Mouse (Mus musculus): Measurements from ENCODE around the gene Clec12a. TPM values are rescaled to one million over a fixed set of nuclear protein-coding genes. Genes with fewer than 3 reads are reported as not detected.

Gene Clec12a
- polyA plus RNA-seq, 1 experiment: 106 TPM

DNA sequence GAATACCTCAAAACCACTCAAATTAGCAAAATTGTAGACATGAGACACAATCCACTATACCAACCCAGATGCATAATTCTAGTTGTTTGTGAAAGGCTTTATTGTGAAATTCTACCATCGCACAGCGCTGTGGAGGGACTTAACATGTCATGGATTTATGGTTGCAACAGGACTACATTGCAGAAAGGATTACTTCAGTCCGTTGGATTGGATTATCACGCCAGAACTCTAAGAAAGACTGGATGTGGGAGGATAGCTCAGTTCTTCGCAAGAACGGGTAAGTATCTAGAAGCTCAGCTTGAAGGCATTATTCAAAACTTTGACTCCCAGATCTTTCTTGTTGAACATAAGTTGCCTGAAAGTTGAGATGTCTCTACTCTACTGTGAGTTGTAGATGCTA lies 60.9 kb downstream of the Clec12a start:
- H3K4me1 ChIP-seq (ENCODE audit: control insufficient read depth, insufficient read depth, low read length): no peaks in the 10 kb centered on the region; the same call in 1 of the 2 replicates
- H3K27ac ChIP-seq (ENCODE audit: control insufficient read depth, insufficient read depth, low read depth, low read length, poor library complexity): no peak overlapping the region
- 56% methylated on average over 6 of the region's 6 CpGs for WGBS
- no peak overlapping the region for H3K4me3 ChIP-seq (replicated peaks; ENCODE audit: control insufficient read depth, low read depth, low read length)
- TF ChIP-seq POLR2A (IDR thresholded peaks at IDR 0.05; ENCODE audit: borderline replicate concordance, control insufficient read depth, low read depth, low read length): no peak

DNA sequence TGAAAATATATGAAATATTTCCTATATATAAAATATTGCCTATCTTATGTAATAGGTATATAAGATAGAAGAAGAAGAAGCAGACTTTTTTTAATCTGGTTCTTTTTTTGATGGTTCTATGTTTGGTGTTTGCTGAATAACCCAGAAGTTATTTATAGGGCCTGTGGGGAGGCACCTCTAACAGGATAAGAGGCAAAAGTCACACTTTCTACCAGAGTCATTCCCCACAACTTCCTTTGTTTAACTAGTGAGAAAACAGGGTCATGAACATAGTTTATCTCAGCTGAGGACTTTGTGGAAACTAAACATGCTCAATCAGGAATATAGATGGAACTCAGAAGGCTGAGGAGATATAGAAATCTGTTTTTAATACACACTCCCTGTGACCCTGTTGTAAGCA lies 63.5 kb downstream of the Clec12a start:
- TF ChIP-seq POLR2A (IDR thresholded peaks at IDR 0.05; ENCODE audit: borderline replicate concordance, control insufficient read depth, low read depth, low read length): no peak
- Histone ChIP-seq H3K4me3 (replicated peaks; ENCODE audit: control insufficient read depth, low read depth, low read length) (no peak overlapping the region), H3K4me1 (ENCODE audit: control insufficient read depth, insufficient read depth, low read length) (no peaks in the 10 kb centered on the region; the same call in 1 of the 2 replicates), H3K27ac (ENCODE audit: control insufficient read depth, insufficient read depth, low read depth, low read length, poor library complexity) (no peak overlapping the region)

DNA sequence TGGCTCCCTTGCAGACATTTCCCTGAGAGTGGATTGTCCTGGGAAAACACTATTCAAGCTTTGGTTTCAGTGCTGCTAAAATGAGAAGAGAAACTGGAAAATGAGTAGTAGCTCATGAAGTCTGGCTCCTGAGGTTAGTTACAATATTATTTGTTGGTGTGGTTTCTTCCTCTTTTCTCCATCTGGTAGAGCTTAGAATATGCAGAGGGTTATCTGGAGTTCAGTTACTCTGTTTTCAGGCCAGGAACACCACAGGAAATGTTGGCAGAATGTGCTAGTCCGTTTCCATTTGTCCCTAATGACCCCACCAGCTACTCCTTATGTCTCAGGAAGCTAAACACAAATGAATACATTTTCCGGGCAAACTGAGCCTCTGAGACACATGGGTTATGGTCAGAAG lies 64.8 kb downstream of the Clec12a start:
- Histone ChIP-seq H3K27ac (ENCODE audit: control insufficient read depth, insufficient read depth, low read depth, low read length, poor library complexity) (no peak overlapping the region), H3K4me3 (replicated peaks; ENCODE audit: control insufficient read depth, low read depth, low read length) (no peak overlapping the region), H3K4me1 (ENCODE audit: control insufficient read depth, insufficient read depth, low read length) (no peaks in the 10 kb centered on the region; the same call in 1 of the 2 replicates)
- 6% methylated on average over 2 of the region's 2 CpGs for WGBS
- no peak for TF ChIP-seq POLR2A (IDR thresholded peaks at IDR 0.05; ENCODE audit: borderline replicate concordance, control insufficient read depth, low read depth, low read length)
- TF ChIP-seq CTCF (IDR thresholded peaks at IDR 0.05; ENCODE audit: control insufficient read depth, insufficient read depth, low read length): no peak

DNA sequence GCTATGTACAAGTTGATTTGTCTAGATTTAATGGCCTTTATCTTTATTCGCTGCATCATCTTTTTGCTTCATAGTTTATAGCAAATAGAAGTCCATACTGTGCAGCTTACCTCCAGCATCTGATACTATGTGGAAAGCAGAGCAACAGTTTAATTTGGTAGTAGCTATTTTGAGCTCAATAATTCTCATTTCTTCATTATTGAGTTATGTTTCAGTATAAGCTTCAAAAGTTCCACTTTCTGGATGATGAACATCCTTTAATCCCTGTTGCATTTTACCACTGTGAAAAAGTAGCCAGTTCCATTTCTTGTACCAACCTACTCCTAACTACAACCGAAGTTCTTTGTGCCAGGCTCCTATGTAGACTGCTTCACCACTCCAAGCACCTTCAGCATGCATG lies 66.1 kb downstream of the Clec12a start, which contains the start of gene Clec9a:
Gene Clec9a, plus strand, starts transcription at position 301 of the 400 bp plus-strand sequence.
- H3K27ac ChIP-seq (ENCODE audit: control insufficient read depth, insufficient read depth, low read depth, low read length, poor library complexity): no peak within 1 kb of the TSS
- TF ChIP-seq CTCF (IDR thresholded peaks at IDR 0.05; ENCODE audit: control insufficient read depth, insufficient read depth, low read length) (no peak), POLR2A (IDR thresholded peaks at IDR 0.05; ENCODE audit: borderline replicate concordance, control insufficient read depth, low read depth, low read length) (no peak)
- H3K4me3 ChIP-seq (replicated peaks; ENCODE audit: control insufficient read depth, low read depth, low read length): no peak within 1 kb of the TSS
- 71% methylated on average over 2 of the region's 2 CpGs for WGBS
- H3K4me1 ChIP-seq (ENCODE audit: control insufficient read depth, insufficient read depth, low read length): no peaks in the 10 kb centered on the region; the same call in 1 of the 2 replicates

DNA sequence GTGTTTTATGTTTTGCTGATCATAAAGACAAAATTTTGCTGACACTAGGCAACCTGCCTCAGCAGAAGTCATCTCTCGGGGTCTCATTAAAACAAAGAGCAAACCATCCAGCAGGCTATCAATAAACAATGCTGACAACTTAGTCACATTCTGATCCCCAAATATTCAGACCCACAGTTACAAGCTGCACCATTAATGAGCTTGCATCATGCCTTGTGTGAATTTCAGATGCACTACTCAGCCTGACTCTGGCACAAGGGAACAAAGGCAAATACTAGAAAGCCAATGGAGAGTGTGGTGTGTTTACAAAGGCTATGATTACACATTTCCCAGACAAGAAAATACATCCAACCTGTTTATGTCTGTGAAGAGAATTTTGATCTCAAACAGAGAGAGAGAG lies 71.7 kb downstream of the Clec12a start:
- Histone ChIP-seq H3K27ac (ENCODE audit: control insufficient read depth, insufficient read depth, low read depth, low read length, poor library complexity) (no peak overlapping the region), H3K4me3 (replicated peaks; ENCODE audit: control insufficient read depth, low read depth, low read length) (no peak overlapping the region), H3K4me1 (ENCODE audit: control insufficient read depth, insufficient read depth, low read length) (no peaks in the 10 kb centered on the region; the same call in 1 of the 2 replicates)
- TF ChIP-seq POLR2A (IDR thresholded peaks at IDR 0.05; ENCODE audit: borderline replicate concordance, control insufficient read depth, low read depth, low read length) (no peak), CTCF (IDR thresholded peaks at IDR 0.05; ENCODE audit: control insufficient read depth, insufficient read depth, low read length) (no peak)
- WGBS: 74% methylated on average over 1 of the region's 1 CpGs

Other genes starting within 250 kb of the Clec12a start
- gene Clec2e, start 241.8 kb upstream of the Clec12a start, polyA plus RNA-seq (2011; ENCODE audit: insufficient read depth, insufficient read length, low replicate concordance, missing spikeins): 0.75 TPM in 1 of 2 replicates, not detected in the other
- 57.9 and 122 TPM in 2 replicates for gene Clec2d, start 162.1 kb upstream of the Clec12a start, polyA plus RNA-seq (2011; ENCODE audit: insufficient read depth, insufficient read length, low replicate concordance, missing spikeins)
- 4.8 and 4.9 TPM in 2 replicates for gene Cd69, start 67.3 kb upstream of the Clec12a start, polyA plus RNA-seq (2011; ENCODE audit: insufficient read depth, insufficient read length, low replicate concordance, missing spikeins)
- not detected in 2 replicates for gene 4922502D21Rik, start 10.9 kb upstream of the Clec12a start, polyA plus RNA-seq (2011; ENCODE audit: insufficient read depth, insufficient read length, low replicate concordance, missing spikeins)
- not detected in 2 replicates for gene Clec12b, start 43.2 kb downstream of the Clec12a start, polyA plus RNA-seq (2011; ENCODE audit: insufficient read depth, insufficient read length, low replicate concordance, missing spikeins)
- gene Clec1b, start 54.6 kb downstream of the Clec12a start, polyA plus RNA-seq (2011; ENCODE audit: insufficient read depth, insufficient read length, low replicate concordance, missing spikeins): 62.2 and 127 TPM in 2 replicates
- 3.7 and 19.0 TPM in 2 replicates for gene Clec9a, start 66.2 kb downstream of the Clec12a start, polyA plus RNA-seq (2011; ENCODE audit: insufficient read depth, insufficient read length, low replicate concordance, missing spikeins)
- 0.30 TPM in 1 of 2 replicates, not detected in the other for gene Clec1a, start 109.3 kb downstream of the Clec12a start, polyA plus RNA-seq (2011; ENCODE audit: insufficient read depth, insufficient read length, low replicate concordance, missing spikeins)
- gene Olr1, start 164.5 kb downstream of the Clec12a start, polyA plus RNA-seq (2011; ENCODE audit: insufficient read depth, insufficient read length, low replicate concordance, missing spikeins): 7.5 and 12.6 TPM in 2 replicates
- gene Tmem52b, start 169.9 kb downstream of the Clec12a start, polyA plus RNA-seq (2011; ENCODE audit: insufficient read depth, insufficient read length, low replicate concordance, missing spikeins): not detected in 2 replicates
- 31.0 and 44.3 TPM in 2 replicates for gene Gabarapl1, start 190.5 kb downstream of the Clec12a start, polyA plus RNA-seq (2011; ENCODE audit: insufficient read depth, insufficient read length, low replicate concordance, missing spikeins)
- gene Klre1, start 235.2 kb downstream of the Clec12a start, polyA plus RNA-seq (2011; ENCODE audit: insufficient read depth, insufficient read length, low replicate concordance, missing spikeins): 1.8 and 3.8 TPM in 2 replicates
- 2.5 and 9.8 TPM in 2 replicates for gene Klrd1, start 249.1 kb downstream of the Clec12a start, polyA plus RNA-seq (2011; ENCODE audit: insufficient read depth, insufficient read length, low replicate concordance, missing spikeins)